Mouse (Mus musculus) midbrain, embryonic 11.5 days (tissue): ENCODE results near the gene Clec2d. TPM values are rescaled to one million over a fixed set of nuclear protein-coding genes. Genes with fewer than 3 reads are reported as not detected.
"Not testable (repeated sequence)": the region's sequence is repeated elsewhere in the genome, so short reads cannot be mapped to it uniquely, and the experiment has no call there.

Source experiments
- ATAC-seq: fragments of 200-750 bp; cut with Nextera tagmentation; 2 replicates; pipeline ENCODE4 v1.8.0; 2017; ENCODE audit warnings: moderate TSS enrichment, moderate library complexity; ENCODE audit not compliant: low FRiP score
- DNase-seq: peaks from one replicate; pipeline ENCODE4 v3.0.0; 2015; ENCODE audit warnings: low spot score; ENCODE audit errors: missing footprints
- H3K27ac ChIP-seq: fragments of 300-500 bp; sonication (generic); 2 replicates; pipeline ENCODE4 v1.5.1; 2014; ENCODE audit warnings: low read depth, low read length
- H3K27me3 ChIP-seq: fragments of 300-500 bp; sonication (generic); 2 replicates; pipeline ENCODE4 v1.6.1; 2014; ENCODE audit warnings: mild to moderate bottlenecking, low read length, moderate library complexity, mixed read lengths; ENCODE audit not compliant: control insufficient read depth, insufficient read depth
- H3K36me3 ChIP-seq: fragments of 300-500 bp; sonication (generic); 2 replicates; pipeline ENCODE4 v1.6.1; 2014; ENCODE audit warnings: mild to moderate bottlenecking, low read length, moderate library complexity, mixed read lengths; ENCODE audit not compliant: control insufficient read depth, insufficient read depth
- H3K4me1 ChIP-seq: fragments of 300-500 bp; sonication (generic); 2 replicates; pipeline ENCODE4 v1.6.1; 2014; ENCODE audit warnings: low read length; ENCODE audit not compliant: control insufficient read depth, insufficient read depth
- H3K4me2 ChIP-seq: fragments of 300-500 bp; sonication (generic); 2 replicates; pipeline ENCODE4 v1.6.1; 2014; ENCODE audit warnings: mild to moderate bottlenecking, moderate library complexity
- H3K4me3 ChIP-seq: fragments of 300-500 bp; sonication (generic); 2 replicates; pipeline ENCODE4 v1.5.1; 2014; ENCODE audit warnings: low read depth, low read length
- H3K9ac ChIP-seq: fragments of 300-500 bp; sonication (generic); 2 replicates; pipeline ENCODE4 v1.6.1; 2014; ENCODE audit warnings: low read length
- H3K9me3 ChIP-seq: fragments of 300-500 bp; sonication (generic); 2 replicates; pipeline ENCODE4 v1.6.1; 2016; ENCODE audit warnings: low read length; ENCODE audit not compliant: control insufficient read depth
- WGBS: fragments of 180-500 bp; shearing (Covaris S2); extraction: QIAGEN DNeasy Blood & Tissue Kit; methylation state at CpG from one replicate; pipeline ENCODE4 v1.1.7; 2014; 5-methylcytosine and 5-hydroxymethylcytosine counted together
- polyA plus RNA-seq: library from polyadenylated mRNA; unstranded; fragments of >200 nt; fragmentation: Nextera tagmentation; extraction: Ambion mirVana; gene quantifications from 2 replicates; pipeline ENCODE4 v1.2.1, GENCODE M21; 2014

Gene Clec2d
- polyA plus RNA-seq, 1 experiment from 2014 or later = not detected

DNA sequence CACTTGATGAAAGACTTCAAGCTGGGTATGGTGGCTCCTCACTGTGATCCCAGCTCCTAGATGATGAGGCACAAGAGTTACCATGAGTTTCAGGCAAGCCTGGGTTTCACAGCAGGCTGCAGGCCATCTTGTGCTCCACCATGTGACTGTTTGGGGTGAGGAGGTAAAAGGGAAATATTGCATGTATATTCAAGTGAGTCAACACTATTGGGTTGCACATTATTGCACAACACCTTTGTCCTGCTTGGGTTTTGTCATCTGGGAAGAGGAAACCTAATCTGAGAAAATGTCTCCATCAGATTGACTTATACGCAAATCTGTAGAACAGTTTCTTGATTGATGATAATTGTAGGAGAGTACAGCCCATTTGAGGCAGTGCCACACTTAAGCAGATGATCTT is 8.7 kb upstream of the Clec2d start:
- Histone ChIP-seq H3K27me3 (no peaks in the 10 kb centered on the region), H3K36me3 (no peaks in the 10 kb centered on the region), H3K27ac (no peak overlapping the region), H3K9ac (no peak overlapping the region), H3K4me3 (no peak overlapping the region), H3K4me1 (no peaks in the 10 kb centered on the region), H3K4me2 (no peak overlapping the region), H3K9me3 (no peaks in the 10 kb centered on the region)
- WGBS = 86% methylated on average over 1 of the region's 1 CpGs
- DNase-seq = no peak
- no peak for ATAC-seq

DNA sequence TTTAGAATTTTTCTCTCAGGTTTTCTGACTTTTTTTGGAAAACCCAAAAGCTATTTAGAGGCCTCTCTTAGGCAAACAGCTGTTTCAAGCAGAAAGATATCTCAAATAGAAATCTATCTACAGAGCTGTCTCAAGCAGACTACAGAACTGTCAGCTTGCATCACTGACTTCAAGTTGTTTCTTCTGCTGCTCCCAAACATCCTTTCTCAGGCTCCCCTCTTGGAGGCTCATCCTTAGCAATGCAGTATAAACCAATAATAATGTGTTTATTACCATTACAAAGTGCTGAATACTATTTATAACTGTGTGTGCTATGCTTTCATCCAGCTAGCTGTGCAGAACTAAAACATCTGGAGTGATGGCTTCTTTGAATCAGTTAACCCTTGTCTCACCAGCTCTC is 5.6 kb upstream of the Clec2d start:
- Histone ChIP-seq H3K4me2 (no peak overlapping the region), H3K36me3 (no peaks in the 10 kb centered on the region), H3K27me3 (no peaks in the 10 kb centered on the region), H3K4me3 (no peak overlapping the region), H3K4me1 (no peaks in the 10 kb centered on the region), H3K9me3 (no peaks in the 10 kb centered on the region), H3K9ac (no peak overlapping the region), H3K27ac (no peak overlapping the region)
- DNase-seq = no peak
- no peak for ATAC-seq

DNA sequence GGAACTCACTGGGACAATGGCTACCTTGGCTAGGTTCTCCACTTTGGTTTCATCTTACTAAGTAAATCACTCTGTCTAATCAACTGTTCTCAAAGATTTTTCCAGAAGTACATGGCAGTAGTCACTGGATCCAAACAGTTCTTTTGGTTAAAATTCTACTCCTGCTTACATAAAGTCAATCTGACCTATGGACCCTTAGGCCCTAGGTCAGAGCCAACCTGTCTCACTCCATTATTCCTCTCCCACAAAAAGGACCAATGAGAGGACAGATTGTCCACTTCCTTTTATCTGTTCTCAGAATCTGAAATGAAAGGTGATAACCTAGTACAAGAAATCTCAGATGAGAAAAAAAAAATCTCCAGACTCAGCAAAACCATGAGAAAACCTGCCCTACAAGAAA is 4.8 kb upstream of the Clec2d start:
- Histone ChIP-seq H3K4me3 (no peak overlapping the region), H3K36me3 (no peaks in the 10 kb centered on the region), H3K27ac (no peak overlapping the region), H3K9me3 (no peaks in the 10 kb centered on the region), H3K4me2 (no peak overlapping the region), H3K9ac (no peak overlapping the region), H3K27me3 (no peaks in the 10 kb centered on the region), H3K4me1 (no peaks in the 10 kb centered on the region)
- ATAC-seq = no peak
- DNase-seq = no peak

DNA sequence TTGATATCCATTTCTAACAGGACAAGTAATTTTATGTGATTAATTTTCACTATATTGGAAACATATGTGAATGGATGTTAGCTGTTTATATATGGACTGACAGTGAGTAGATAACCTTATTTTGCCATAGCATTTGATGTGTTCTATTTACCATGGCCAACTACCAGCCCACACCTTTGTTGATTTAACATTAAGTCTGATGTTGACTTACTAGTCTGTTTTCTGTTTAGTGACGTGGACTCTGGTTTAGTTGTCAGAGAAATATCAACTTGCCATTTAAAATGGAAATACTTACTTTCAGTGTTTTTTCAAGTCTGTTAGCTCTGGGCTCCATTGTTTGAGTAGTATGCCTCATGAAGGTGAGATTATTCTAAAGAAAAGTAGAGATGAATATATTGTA is 3.8 kb upstream of the Clec2d start:
- H3K4me1 ChIP-seq = peaks cover 1% of the 10 kb centered on the region; the same call in 1 of the 2 replicates
- no peak overlapping the region for H3K4me2 ChIP-seq
- WGBS = 80% methylated on average over 1 of the region's 1 CpGs
- no peaks in the 10 kb centered on the region for H3K9me3 ChIP-seq
- ATAC-seq (no peak), DNase-seq (no peak)
- H3K9ac ChIP-seq = no peak overlapping the region
- no peak overlapping the region for H3K4me3 ChIP-seq
- H3K36me3 ChIP-seq = no peaks in the 10 kb centered on the region
- no peaks in the 10 kb centered on the region for H3K27me3 ChIP-seq
- H3K27ac ChIP-seq = no peak overlapping the region

DNA sequence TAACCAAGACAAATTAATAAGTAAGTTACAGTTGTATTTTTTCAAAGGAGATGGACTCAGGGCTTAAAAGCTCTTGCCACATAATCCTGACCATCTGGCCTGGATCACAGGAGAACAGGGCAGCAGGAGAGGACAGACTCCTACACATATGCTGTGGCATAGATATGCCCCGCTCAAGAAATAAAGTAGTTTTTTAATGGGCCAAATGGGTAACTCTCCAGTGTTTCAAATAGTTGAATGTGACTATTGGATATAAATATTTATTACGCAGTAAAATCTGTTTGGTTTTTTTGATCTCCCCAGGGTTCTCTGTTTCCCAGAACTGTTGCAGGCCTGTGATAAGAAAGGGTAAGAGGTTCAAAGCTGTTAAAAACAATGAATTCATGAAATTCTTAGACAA is 1.1 kb upstream of the Clec2d start:
- DNase-seq (no peak), ATAC-seq (no peak)
- Histone ChIP-seq H3K36me3 (no peaks in the 10 kb centered on the region), H3K9ac (no peak overlapping the region), H3K27ac (no peak overlapping the region), H3K4me2 (no peak overlapping the region), H3K4me1 (peaks cover 3% of the 10 kb centered on the region; the same call in 1 of the 2 replicates), H3K9me3 (no peaks in the 10 kb centered on the region), H3K4me3 (no peak overlapping the region), H3K27me3 (no peaks in the 10 kb centered on the region)
- WGBS = 95% methylated on average over 2 of the region's 2 CpGs

DNA sequence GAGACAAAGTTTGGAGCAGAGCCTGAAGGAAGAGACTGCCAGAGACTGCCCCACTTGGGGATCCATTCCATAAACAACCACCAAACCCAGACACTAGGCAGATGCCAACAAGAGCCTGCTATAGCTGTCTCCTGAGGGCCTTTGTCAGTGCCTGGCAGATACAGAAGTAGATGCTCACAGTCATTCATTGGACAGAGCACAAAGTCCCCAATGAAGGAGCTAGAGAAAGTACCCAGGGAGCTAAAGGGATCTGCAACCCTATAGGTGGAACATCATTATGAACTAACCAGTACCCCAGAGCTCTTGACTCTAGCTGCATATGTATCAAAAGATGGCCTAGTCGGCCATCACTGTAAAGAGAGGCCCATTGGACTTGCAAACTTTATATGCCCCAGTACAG is 584 bp upstream of the Clec2d start:
- not testable (repeated sequence) for H3K27me3 ChIP-seq, DNase-seq, H3K27ac ChIP-seq, H3K4me2 ChIP-seq, H3K9me3 ChIP-seq, H3K36me3 ChIP-seq, H3K9ac ChIP-seq, H3K4me3 ChIP-seq, H3K4me1 ChIP-seq
- 82% methylated on average over 1 of the region's 1 CpGs for WGBS
- 0 out of 2 replicates have a peak, but pooled peaks have one; percentile 3 for ATAC-seq

DNA sequence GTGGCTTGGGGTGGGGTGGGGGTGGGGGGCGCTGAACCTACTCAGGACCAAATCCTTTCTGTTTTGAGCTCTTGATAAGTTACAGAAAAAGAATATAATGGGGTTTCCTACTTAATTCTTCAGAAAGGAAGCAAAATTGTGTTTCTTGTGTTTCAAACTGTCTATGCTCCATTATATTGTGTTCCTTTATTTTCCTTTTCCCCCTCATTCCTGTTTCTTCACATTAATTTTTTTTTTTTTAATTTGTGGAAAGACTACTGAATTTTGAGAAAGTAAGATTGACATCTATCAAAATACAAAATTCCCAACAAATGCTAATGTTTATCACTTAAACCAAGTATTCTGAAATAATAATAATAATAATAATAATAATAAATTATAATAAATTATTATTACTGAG is 834 bp downstream of the Clec2d start:
- Histone ChIP-seq H3K36me3 (no peaks in the 10 kb centered on the region), H3K27ac (peak overlapping the region; percentile 66), H3K4me1 (peaks cover 3% of the 10 kb centered on the region; the same call in 1 of the 2 replicates), H3K9ac (peak overlapping the region; percentile 62), H3K4me3 (peak overlapping the region; percentile 21), H3K4me2 (peak overlapping the region; percentile 33), H3K9me3 (no peaks in the 10 kb centered on the region), H3K27me3 (no peaks in the 10 kb centered on the region)
- WGBS = 6% methylated on average over 1 of the region's 1 CpGs
- DNase-seq = no peak
- no peak for ATAC-seq

DNA sequence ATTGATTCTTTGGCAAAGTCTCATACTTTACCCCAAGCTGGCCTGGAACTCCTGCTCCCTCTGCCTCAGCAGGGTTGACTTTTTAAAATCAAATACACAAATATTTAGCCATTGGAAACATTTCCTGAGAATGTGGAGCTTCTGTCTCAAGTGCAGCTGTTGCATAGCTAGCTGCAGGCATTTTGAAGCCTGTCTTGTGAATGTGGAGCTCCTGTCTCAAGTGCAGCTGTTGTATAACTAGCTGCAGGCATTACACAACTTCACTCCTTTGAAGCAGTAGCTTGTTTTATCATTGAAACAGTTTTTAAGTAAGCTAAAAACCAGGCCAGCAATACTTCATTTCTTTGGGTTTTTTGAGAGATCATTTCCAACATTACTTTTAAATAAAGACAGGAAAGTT is 1.3 kb downstream of the Clec2d start:
- H3K4me3 ChIP-seq = no peak overlapping the region
- H3K36me3 ChIP-seq = no peaks in the 10 kb centered on the region
- H3K9ac ChIP-seq = no peak overlapping the region
- H3K4me1 ChIP-seq = peaks cover 3% of the 10 kb centered on the region; the same call in 1 of the 2 replicates
- DNase-seq (peak; percentile 84), ATAC-seq (no peak)
- no peaks in the 10 kb centered on the region for H3K27me3 ChIP-seq
- H3K27ac ChIP-seq = no peak overlapping the region
- H3K9me3 ChIP-seq = no peaks in the 10 kb centered on the region
- peak overlapping the region; percentile 11; the same call in 1 of the 2 replicates for H3K4me2 ChIP-seq

DNA sequence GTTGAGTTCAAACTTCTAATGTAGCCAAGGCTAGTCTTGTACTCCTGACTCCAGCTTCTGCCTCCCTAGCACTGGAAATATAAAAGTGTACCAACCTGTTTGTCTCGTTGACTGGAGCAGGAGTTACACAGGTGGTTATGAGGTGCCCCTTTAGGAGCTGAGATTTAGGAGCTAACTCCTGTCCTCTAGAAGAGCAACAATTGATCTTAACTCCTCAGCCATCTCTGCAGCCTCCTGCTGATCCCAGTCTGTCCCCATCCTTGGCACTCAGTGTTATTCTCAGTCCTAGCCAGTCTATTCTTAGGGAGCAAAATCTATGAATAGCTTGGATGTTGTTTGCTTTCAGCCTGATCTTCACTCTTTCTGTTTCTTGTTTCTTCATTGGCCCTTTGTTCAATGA is 2.1 kb downstream of the Clec2d start:
- no peaks in the 10 kb centered on the region for H3K27me3 ChIP-seq
- no peak overlapping the region for H3K9ac ChIP-seq
- H3K27ac ChIP-seq = no peak overlapping the region
- ATAC-seq (no peak), DNase-seq (no peak)
- no peak overlapping the region for H3K4me2 ChIP-seq
- WGBS = 74% methylated on average over 1 of the region's 1 CpGs
- H3K4me1 ChIP-seq = peaks cover 3% of the 10 kb centered on the region; the same call in 1 of the 2 replicates
- no peak overlapping the region for H3K4me3 ChIP-seq
- no peaks in the 10 kb centered on the region for H3K36me3 ChIP-seq
- H3K9me3 ChIP-seq = no peaks in the 10 kb centered on the region

DNA sequence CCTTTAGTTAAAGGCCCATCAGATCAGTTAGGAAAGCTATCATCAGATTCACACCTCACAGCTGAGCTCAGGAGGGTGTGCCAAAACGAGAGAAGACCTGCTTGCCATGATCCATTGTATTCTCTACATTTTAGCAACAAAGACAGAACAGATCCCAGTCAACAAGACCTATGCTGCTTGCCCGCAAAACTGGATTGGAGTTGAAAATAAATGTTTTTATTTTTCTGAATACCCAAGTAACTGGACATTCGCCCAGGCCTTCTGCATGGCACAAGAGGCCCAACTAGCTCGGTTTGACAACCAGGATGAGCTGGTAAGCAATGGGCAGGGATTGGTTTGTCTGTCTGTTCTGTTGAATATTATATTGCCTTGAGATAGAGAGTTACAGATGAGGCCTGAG is 3.6 kb downstream of the Clec2d start:
- not testable (repeated sequence) for H3K36me3 ChIP-seq, H3K4me2 ChIP-seq, H3K27ac ChIP-seq, H3K4me3 ChIP-seq, H3K27me3 ChIP-seq, DNase-seq, ATAC-seq, H3K9me3 ChIP-seq, H3K9ac ChIP-seq, H3K4me1 ChIP-seq
- 89% methylated on average over 4 of the region's 4 CpGs for WGBS
